Mouse (Mus musculus): ENCODE data around the gene Smco4.

- TF ChIP-seq CTCF (IDR thresholded peaks at IDR 0.05; ENCODE audit: extremely low read depth, insufficient read length, insufficient replicate concordance, low read depth, low read length) (no peak), POLR2A (IDR thresholded peaks at IDR 0.05; ENCODE audit: low read depth, low read length) (no peak)
Measured at GRCm38 (mm10) chr9:15489293-15489692, 3.9 kb upstream of the Smco4 start.

Measured in small intestine, adult 2 months (tissue).